Mouse (Mus musculus) midbrain, embryonic 16.5 days (tissue): ENCODE data around the gene Gse1. TPM values are rescaled to one million over a fixed set of nuclear protein-coding genes. Genes with fewer than 3 reads are reported as not detected.
A peak's percentile ranks its signal among the peaks of the same experiment; 100 is the strongest.

Experiments
- ATAC-seq: fragments of 200-750 bp; cut with Nextera tagmentation; 2 replicates; pipeline ENCODE4 v1.8.0; 2017; ENCODE audit warnings: moderate TSS enrichment
- H3K27ac ChIP-seq: fragments of 300-500 bp; sonication (generic); 2 replicates; pipeline ENCODE4 v1.5.1; 2014; ENCODE audit warnings: mild to moderate bottlenecking, low read length, mixed read lengths
- H3K27me3 ChIP-seq: fragments of 300-500 bp; sonication (generic); 2 replicates; pipeline ENCODE4 v1.6.1; 2014; ENCODE audit warnings: low read depth, low read length, mixed read lengths; ENCODE audit not compliant: control insufficient read depth, insufficient read depth
- H3K36me3 ChIP-seq: fragments of 300-500 bp; sonication (generic); 2 replicates; pipeline ENCODE4 v1.6.1; 2014; ENCODE audit warnings: mild to moderate bottlenecking, low read length, moderate library complexity, mixed read lengths; ENCODE audit not compliant: control insufficient read depth, insufficient read depth
- H3K4me1 ChIP-seq: fragments of 300-500 bp; sonication (generic); 2 replicates; pipeline ENCODE4 v1.6.1; 2014; ENCODE audit warnings: mild to moderate bottlenecking, low read length, mixed read lengths; ENCODE audit not compliant: control insufficient read depth, insufficient read depth
- H3K4me2 ChIP-seq: fragments of 300-500 bp; sonication (generic); 2 replicates; pipeline ENCODE4 v1.6.1; 2014; ENCODE audit warnings: mild to moderate bottlenecking, low read length, mixed read lengths
- H3K4me3 ChIP-seq: fragments of 300-500 bp; sonication (generic); 2 replicates; pipeline ENCODE4 v1.5.1; 2014; ENCODE audit warnings: low read depth, mild to moderate bottlenecking, low read length, moderate library complexity, mixed read lengths
- H3K9ac ChIP-seq: fragments of 300-500 bp; sonication (generic); 2 replicates; pipeline ENCODE4 v1.6.1; 2014; ENCODE audit warnings: low read depth, low read length, mixed read lengths
- H3K9me3 ChIP-seq: fragments of 300-500 bp; sonication (generic); replicated peaks from 2 replicates; pipeline ENCODE4 v1.6.1; 2014; ENCODE audit warnings: mild to moderate bottlenecking, low read length, mixed read lengths; ENCODE audit not compliant: control insufficient read depth, poor library complexity, severe bottlenecking
- WGBS: fragments of 180-500 bp; shearing (Covaris S2); extraction: QIAGEN DNeasy Blood & Tissue Kit; methylation state at CpG from one replicate; pipeline ENCODE4 v1.1.7; 2014; 5-methylcytosine and 5-hydroxymethylcytosine counted together
- polyA plus RNA-seq: library from polyadenylated mRNA; unstranded; fragments of >200 nt; fragmentation: Nextera tagmentation; extraction: Ambion mirVana; gene quantifications from 2 replicates; pipeline ENCODE4 v1.2.1, GENCODE M21; 2015

Gse1 gene
- polyA plus RNA-seq, 1 experiment from 2014 or later, result 13.3 TPM

DNA sequence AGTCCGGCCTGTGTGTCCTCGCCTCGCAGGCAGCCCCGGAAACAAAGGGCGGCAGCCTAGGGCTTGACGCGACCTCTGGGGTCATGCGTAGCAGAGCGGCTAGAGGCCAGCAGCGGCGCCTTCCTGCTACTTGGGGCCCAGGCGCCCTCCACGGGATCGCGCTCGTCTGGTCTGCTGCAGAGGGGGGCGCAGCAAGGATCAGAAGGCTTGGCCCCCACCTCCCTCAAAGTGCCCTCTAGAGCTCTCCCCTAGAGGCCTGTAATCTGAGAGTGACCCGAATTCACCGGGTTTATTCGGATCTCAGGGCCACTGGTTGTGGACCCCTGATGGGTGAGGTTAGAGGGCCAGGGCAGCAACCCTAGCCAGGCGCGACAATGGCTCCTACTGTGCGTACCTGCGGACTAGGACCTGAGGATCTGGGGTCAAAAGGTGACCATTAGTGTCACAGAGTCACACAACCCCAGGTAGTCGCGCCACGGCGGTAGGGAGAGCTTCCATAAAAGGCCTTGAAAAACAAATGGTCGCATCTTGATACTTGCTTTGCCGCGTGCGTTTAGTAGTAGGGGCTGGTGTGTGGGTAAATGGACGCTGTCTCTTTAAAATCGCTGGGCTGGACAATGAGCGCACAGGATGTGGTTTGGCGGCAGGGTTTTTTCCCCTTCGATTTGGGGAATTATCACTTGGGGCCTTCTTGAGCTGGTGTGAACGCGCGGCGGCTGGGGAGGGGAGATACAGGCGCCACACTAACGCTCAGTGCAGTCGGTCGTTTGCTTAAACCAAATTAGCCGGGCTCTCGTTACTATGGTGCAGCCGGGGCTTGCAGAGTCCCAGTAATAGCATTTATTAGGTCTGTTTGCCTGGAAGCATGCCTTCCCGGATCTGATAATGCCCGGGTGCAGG, 258.5 kb downstream of the Gse1 start:
- no peaks in the 10 kb centered on the region for H3K9me3 ChIP-seq
- H3K36me3 ChIP-seq, result no peaks in the 10 kb centered on the region
- peak overlapping the region; percentile 99 for H3K27ac ChIP-seq
- H3K4me2 ChIP-seq, result peak overlapping the region; percentile 89
- ATAC-seq, result peak; percentile 31
- H3K4me1 ChIP-seq, result peaks cover 44% of the 10 kb centered on the region
- H3K9ac ChIP-seq, result peak overlapping the region; percentile 94
- H3K27me3 ChIP-seq, result no peaks in the 10 kb centered on the region
- under 1% methylated on average over 49 of the region's 50 CpGs for WGBS
- H3K4me3 ChIP-seq, result peak overlapping the region; percentile 76

DNA sequence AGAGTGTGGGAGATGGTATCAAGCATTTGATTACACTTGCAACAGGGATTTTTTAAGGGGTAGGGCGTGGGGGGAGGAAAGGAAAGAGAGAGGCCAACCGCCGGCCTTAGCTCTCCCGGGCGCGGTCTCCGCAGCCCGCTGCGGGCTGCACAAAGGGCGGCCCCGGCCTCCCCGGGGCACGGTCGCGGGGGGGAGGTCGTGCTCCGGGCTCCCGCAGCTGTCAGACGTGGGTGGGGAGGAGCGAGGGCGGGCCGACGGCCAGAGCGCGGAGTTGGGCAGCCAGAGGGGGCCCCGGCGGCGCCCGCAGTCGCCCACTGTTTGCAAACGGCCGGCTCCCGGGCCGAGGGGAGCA, 259.1 kb downstream of the Gse1 start:
- ATAC-seq, result no peak
- no peaks in the 10 kb centered on the region for H3K9me3 ChIP-seq
- H3K27ac ChIP-seq, result peak overlapping the region; percentile 99
- H3K27me3 ChIP-seq, result no peaks in the 10 kb centered on the region
- 0% methylated on average over 19 of the region's 34 CpGs for WGBS
- H3K4me1 ChIP-seq, result peaks cover 50% of the 10 kb centered on the region
- peak overlapping the region; percentile 94 for H3K9ac ChIP-seq
- peak overlapping the region; percentile 89 for H3K4me2 ChIP-seq
- H3K36me3 ChIP-seq, result no peaks in the 10 kb centered on the region
- peak overlapping the region; percentile 76 for H3K4me3 ChIP-seq

DNA sequence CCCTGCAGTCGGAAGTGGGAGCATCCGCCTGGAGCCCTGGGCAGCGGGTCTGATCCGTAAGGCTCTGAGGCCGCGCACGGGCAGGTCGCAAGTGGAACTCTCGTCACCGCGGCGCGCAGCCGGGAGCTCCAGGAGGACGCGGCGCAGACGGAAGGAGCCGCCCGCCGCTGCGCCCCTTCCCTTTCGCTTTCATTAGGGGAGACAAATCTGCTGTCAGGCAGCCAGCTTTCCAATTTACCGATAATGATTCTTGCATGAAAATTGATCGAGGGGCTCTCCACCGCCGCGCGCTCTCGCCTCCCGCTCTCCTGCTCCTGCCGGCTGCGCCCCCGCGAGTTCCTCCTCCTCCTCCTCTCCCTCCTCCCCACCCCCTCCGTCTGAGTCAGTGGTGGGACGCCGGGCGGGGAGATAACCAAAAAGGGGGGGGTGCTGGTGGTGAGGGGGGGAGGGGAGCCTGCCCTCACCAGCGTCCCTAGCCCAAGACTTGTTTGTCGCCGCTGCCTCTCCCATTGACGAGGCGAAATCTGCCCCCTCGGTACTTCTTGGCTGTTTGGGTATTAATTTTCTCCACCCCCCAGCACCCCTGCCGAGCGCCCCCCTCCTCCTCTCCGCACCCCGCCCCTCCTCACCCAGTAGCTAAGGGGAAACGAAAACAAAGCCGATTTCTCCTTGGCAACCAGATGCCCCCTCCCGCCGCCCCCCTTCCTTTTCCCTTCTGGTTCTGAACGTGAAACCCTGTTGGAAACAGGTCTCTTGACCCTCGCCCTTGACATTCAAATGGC, 259.7 kb downstream of the Gse1 start:
- Histone ChIP-seq H3K27ac (peak overlapping the region; percentile 99), H3K9ac (peak overlapping the region; percentile 94), H3K4me2 (peak overlapping the region; percentile 89), H3K9me3 (no peaks in the 10 kb centered on the region), H3K4me3 (peak overlapping the region; percentile 76), H3K27me3 (no peaks in the 10 kb centered on the region), H3K36me3 (no peaks in the 10 kb centered on the region), H3K4me1 (peaks cover 56% of the 10 kb centered on the region)
- under 1% methylated on average over 46 of the region's 55 CpGs for WGBS
- ATAC-seq, result peak; percentile 55

DNA sequence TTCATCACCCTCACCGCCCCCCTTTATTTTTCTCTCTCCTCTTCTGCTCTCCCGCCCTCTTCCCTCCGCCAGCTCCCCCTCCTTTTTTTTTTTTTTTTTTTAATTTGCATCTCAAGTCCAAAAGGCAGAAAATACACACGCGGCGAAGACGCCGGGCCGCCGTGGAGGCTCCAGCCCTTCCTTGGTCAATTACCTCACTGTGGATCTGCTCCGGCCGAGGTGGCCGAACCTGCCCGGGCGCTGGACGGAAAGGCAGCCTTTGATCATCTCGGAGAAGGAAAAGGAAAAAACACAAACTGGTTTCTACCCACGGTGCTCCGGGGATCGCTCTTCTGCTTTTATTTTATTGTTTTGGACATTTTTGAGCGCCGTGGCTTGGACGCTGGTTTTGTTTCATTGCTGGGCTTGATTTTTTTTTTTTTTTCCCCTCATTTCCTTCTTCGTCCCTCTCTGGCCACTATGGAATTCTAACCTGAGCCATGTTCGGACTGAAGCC, 260.4 kb downstream of the Gse1 start:
- H3K27me3 ChIP-seq, result no peaks in the 10 kb centered on the region
- no peaks in the 10 kb centered on the region for H3K36me3 ChIP-seq
- H3K4me2 ChIP-seq, result peak overlapping the region; percentile 89
- no peak for ATAC-seq
- peak overlapping the region; percentile 76 for H3K4me3 ChIP-seq
- peak overlapping the region; percentile 94 for H3K9ac ChIP-seq
- peaks cover 63% of the 10 kb centered on the region for H3K4me1 ChIP-seq
- H3K9me3 ChIP-seq, result no peaks in the 10 kb centered on the region
- WGBS, result under 1% methylated on average over 25 of the region's 25 CpGs
- H3K27ac ChIP-seq, result peak overlapping the region; percentile 99

DNA sequence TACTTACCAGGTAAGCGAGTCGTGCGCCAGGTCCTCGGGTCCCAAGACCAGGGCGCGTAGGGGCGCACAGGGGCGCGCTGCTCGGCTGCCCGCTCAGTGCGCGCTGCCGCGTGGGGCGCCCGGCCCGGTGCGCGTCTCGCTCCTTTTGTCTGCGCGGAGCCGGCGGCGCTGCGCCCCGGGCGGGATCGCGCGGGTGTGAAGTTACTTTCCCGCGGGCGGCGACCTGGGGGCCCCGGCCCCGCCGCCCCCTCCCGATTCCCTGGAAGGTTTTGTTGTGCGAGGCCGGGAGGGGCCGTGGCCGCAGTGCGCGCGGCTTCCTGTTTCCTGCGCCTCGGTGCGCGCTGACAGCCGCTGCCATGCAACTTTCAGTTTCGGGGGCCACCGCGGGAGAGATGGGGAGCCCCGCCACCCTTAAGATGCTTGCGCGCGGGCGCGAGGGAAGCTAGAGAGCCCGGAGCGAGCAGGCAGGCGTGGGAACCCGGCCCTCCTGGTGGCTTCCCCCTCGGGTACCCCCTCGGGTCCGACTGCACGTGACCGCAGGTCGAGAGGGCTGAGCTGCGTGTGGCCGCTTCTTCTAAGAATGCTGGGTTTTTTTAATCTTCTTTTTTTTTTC, 261.0 kb downstream of the Gse1 start:
- no peaks in the 10 kb centered on the region for H3K27me3 ChIP-seq
- H3K36me3 ChIP-seq, result no peaks in the 10 kb centered on the region
- under 1% methylated on average over 71 of the region's 73 CpGs for WGBS

DNA sequence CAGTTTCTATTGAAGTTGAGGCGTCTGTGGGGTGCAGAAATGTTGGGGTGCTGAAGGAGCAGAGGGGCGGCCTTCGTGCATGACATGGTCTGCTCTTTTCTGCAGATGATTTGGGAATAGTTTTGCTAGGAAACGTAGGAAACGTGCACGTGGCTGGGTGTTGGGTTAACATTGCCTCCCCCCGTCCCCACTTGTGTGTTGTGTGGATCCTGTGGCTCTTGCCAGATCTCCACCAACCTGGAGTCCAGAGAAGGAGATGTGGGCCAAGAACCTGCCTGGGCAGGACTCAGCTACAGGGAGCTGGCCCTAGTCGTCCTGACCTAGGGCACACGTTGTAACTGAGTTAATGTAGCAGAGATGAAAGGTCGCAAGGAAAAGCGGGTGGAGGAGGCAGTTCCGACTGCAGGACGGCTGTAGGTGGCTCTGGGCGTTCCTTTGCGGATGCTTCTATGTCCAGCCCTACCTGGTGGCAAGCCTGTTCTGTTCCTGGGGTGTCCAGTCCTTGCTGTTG, 261.6 kb downstream of the Gse1 start:
- peak overlapping the region; percentile 89 for H3K4me2 ChIP-seq
- H3K4me1 ChIP-seq, result peaks cover 65% of the 10 kb centered on the region
- H3K9ac ChIP-seq, result peak overlapping the region; percentile 94
- no peak for ATAC-seq
- H3K27ac ChIP-seq, result peak overlapping the region; percentile 99
- H3K27me3 ChIP-seq, result no peaks in the 10 kb centered on the region
- H3K4me3 ChIP-seq, result peak overlapping the region; percentile 76
- H3K36me3 ChIP-seq, result no peaks in the 10 kb centered on the region
- 3% methylated on average over 15 of the region's 15 CpGs for WGBS
- H3K9me3 ChIP-seq, result no peaks in the 10 kb centered on the region

More for the DNA sequence above, 261.0 kb downstream of the Gse1 start:
- peak overlapping the region; percentile 76 for H3K4me3 ChIP-seq
- ATAC-seq, result no peak
- peak overlapping the region; percentile 89 for H3K4me2 ChIP-seq
- peaks cover 65% of the 10 kb centered on the region for H3K4me1 ChIP-seq
- H3K27ac ChIP-seq, result peak overlapping the region; percentile 99
- H3K9me3 ChIP-seq, result no peaks in the 10 kb centered on the region
- H3K9ac ChIP-seq, result peak overlapping the region; percentile 94

DNA sequence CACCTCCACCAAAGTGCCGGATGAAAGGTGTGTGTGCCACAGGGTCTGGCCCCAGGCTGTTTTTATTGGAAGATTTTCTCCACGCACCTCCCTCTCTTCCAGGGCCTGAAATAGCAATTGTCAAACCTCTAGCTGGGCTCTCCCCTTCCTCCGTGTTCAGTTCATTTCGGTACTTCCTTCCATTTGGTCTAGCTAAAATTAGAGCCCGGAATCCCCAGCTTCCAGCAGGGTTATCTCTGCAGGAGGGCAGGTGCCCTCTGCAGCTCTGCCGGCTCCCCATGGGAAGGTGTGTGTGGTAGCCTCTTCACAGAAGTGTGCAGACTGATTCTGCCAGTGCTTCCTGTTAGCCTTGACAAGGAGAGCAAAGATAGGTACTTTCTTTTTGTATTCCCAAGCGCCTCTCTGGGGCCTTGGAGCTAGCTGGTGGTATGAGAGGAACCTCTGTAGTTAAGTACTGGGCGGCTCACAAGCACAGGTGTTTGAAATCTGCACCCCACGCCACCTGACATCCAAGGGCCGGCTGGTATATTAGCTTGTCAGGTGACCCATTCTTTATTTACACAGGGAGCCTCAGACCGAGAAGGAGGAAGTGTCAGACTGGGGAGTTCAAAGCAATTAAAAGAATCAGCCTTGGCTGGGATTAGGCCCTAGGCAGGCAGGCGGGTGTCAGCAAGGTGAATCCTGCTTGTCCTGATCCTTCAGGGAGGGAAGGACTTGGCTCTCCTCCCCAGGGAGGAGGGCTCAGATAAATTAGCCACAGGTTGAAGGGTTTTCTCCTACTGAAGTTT, 262.3 kb downstream of the Gse1 start:
- Histone ChIP-seq H3K36me3 (no peaks in the 10 kb centered on the region), H3K4me2 (peak overlapping the region; percentile 89), H3K9me3 (no peaks in the 10 kb centered on the region), H3K4me3 (peak overlapping the region; percentile 76), H3K4me1 (peaks cover 67% of the 10 kb centered on the region), H3K27me3 (no peaks in the 10 kb centered on the region), H3K9ac (peak overlapping the region; percentile 94), H3K27ac (peak overlapping the region; percentile 99)
- ATAC-seq, result no peak
- 11% methylated on average over 12 of the region's 12 CpGs for WGBS

DNA sequence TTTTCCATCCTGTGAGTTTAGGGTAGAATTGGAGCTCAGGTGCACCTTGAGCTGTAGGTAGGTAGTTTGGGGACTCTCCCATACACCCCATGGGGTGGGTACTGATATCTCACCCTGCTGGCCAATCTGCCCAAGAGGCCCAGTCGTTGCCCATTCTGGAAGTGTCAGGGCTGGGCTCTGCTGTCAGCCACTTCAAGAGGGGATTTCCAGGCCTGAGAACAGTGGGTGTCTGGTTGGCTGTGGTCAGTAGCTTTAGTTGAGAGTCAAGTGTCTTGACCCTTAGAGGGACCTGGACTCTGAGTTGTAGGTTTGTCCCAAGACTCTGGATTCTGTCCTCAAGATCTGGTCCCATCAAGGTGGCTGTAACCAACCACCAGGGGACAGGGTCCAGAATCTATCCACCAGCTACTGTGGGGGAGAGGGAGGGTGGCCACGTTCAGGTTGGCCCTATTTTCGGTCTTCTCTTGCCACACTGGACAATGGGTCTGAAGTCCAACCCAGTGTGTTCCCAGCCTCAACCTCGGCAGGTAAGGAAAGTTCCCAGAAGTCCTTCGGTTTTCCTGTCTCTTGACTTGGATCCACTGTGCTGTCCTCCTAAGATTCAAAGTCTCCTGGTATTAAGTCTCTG, 263.0 kb downstream of the Gse1 start:
- H3K9me3 ChIP-seq, result no peaks in the 10 kb centered on the region
- H3K9ac ChIP-seq, result peak overlapping the region; percentile 94
- peak overlapping the region; percentile 89 for H3K4me2 ChIP-seq
- no peak for ATAC-seq
- H3K27me3 ChIP-seq, result no peaks in the 10 kb centered on the region
- H3K4me3 ChIP-seq, result peak overlapping the region; percentile 76
- no peaks in the 10 kb centered on the region for H3K36me3 ChIP-seq
- H3K27ac ChIP-seq, result no peak overlapping the region
- 66% methylated on average over 5 of the region's 5 CpGs for WGBS
- H3K4me1 ChIP-seq, result peaks cover 60% of the 10 kb centered on the region
